Mouse (Mus musculus) kidney, embryonic 16.5 days (tissue): ENCODE measurements around the gene Lmod1. TPM values are rescaled to one million over a fixed set of nuclear protein-coding genes. Genes with fewer than 3 reads are reported as not detected.
A peak's percentile ranks its signal among the peaks of the same experiment; 100 is the strongest.

Experiments
- ATAC-seq: fragments of 200-750 bp; cut with Nextera tagmentation; 2 replicates; pipeline ENCODE4 v1.8.0; 2017; ENCODE audit warnings: moderate TSS enrichment; ENCODE audit not compliant: low FRiP score, low TSS enrichment
- H3K27ac ChIP-seq: fragments of 300-500 bp; sonication (generic); 2 replicates; pipeline ENCODE4 v1.5.1; 2014; ENCODE audit warnings: low read length
- H3K27me3 ChIP-seq: fragments of 300-500 bp; sonication (generic); 2 replicates; pipeline ENCODE4 v1.6.1; 2014; ENCODE audit warnings: low read length, control low read depth, mixed read lengths; ENCODE audit not compliant: insufficient read depth
- H3K36me3 ChIP-seq: fragments of 300-500 bp; sonication (generic); 2 replicates; pipeline ENCODE4 v1.6.1; 2014; ENCODE audit warnings: low read length, control low read depth, mixed read lengths; ENCODE audit not compliant: insufficient read depth
- H3K4me1 ChIP-seq: fragments of 300-500 bp; sonication (generic); 2 replicates; pipeline ENCODE4 v1.6.1; 2014; ENCODE audit warnings: low read length, control low read depth, mixed read lengths; ENCODE audit not compliant: insufficient read depth
- H3K4me2 ChIP-seq: fragments of 300-500 bp; sonication (generic); replicated peaks from 2 replicates; pipeline ENCODE4 v1.6.1; 2014; ENCODE audit warnings: low read depth, low read length
- H3K4me3 ChIP-seq: fragments of 300-500 bp; sonication (generic); 2 replicates; pipeline ENCODE4 v1.5.1; 2014; ENCODE audit warnings: mild to moderate bottlenecking, low read length
- H3K9ac ChIP-seq: fragments of 300-500 bp; sonication (generic); replicated peaks from 2 replicates; pipeline ENCODE4 v1.6.1; 2014; ENCODE audit warnings: low read length
- H3K9me3 ChIP-seq: fragments of 300-500 bp; sonication (generic); 2 replicates; pipeline ENCODE4 v1.6.1; 2016; ENCODE audit warnings: low read length, control low read depth
- WGBS: fragments of 180-500 bp; shearing (Covaris S2); extraction: QIAGEN DNeasy Blood & Tissue Kit; methylation state at CpG from one replicate; pipeline ENCODE4 v1.1.7; 2014; 5-methylcytosine and 5-hydroxymethylcytosine counted together
- polyA plus RNA-seq: library from polyadenylated mRNA; unstranded; fragments of >200 nt; fragmentation: Nextera tagmentation; extraction: Ambion mirVana; gene quantifications from 2 replicates; pipeline ENCODE4 v1.2.1, GENCODE M21; 2015

The Lmod1 gene
- polyA plus RNA-seq, 1 experiment from 2014 or later: 2.9 TPM

GRCm38 (mm10) chr1:135312201-135312600 lies 12.4 kb upstream of the Lmod1 start:
- Histone ChIP-seq H3K27me3 (no peaks in the 10 kb centered on the region), H3K4me3 (peak overlapping the region; percentile 70), H3K4me1 (peaks cover 13% of the 10 kb centered on the region), H3K9ac (peak overlapping the region; percentile 95), H3K9me3 (no peaks in the 10 kb centered on the region), H3K4me2 (peak overlapping the region; percentile 81), H3K27ac (no peak overlapping the region), H3K36me3 (peaks cover 18% of the 10 kb centered on the region)
- no peak for ATAC-seq
- WGBS: 76% methylated on average over 4 of the region's 4 CpGs

- WGBS: under 1% methylated on average over 51 of the region's 51 CpGs
- Histone ChIP-seq H3K4me2 (peak within 1 kb of the TSS; percentile 81), H3K9me3 (no peaks in the 10 kb centered on the region), H3K27me3 (no peaks in the 10 kb centered on the region), H3K9ac (peak within 1 kb of the TSS; percentile 95), H3K4me1 (peaks cover 13% of the 10 kb centered on the region), H3K36me3 (peaks cover 11% of the 10 kb centered on the region), H3K4me3 (peak within 1 kb of the TSS; percentile 70), H3K27ac (peak within 1 kb of the TSS; percentile 82)
- ATAC-seq: peak; percentile 100
Measured at GRCm38 (mm10) chr1:135313284-135314031, 11.1 kb upstream of the Lmod1 start, which contains the start of gene Timm17a. Gene Timm17a, minus strand, starts transcription at chr1:135313778.

GRCm38 (mm10) chr1:135323367-135323901 lies 1.2 kb upstream of the Lmod1 start:
- Histone ChIP-seq H3K36me3 (no peaks in the 10 kb centered on the region), H3K27ac (no peak overlapping the region)
- WGBS: 64% methylated on average over 7 of the region's 7 CpGs

GRCm38 (mm10) chr1:135325934-135326333 lies 1.3 kb downstream of the Lmod1 start:
- no peaks in the 10 kb centered on the region for H3K36me3 ChIP-seq
- H3K9ac ChIP-seq: no peak overlapping the region
- H3K4me3 ChIP-seq: no peak overlapping the region
- no peak overlapping the region for H3K4me2 ChIP-seq
- 74% methylated on average over 2 of the region's 2 CpGs for WGBS
- no peak overlapping the region for H3K27ac ChIP-seq
- no peaks in the 10 kb centered on the region for H3K27me3 ChIP-seq
- no peaks in the 10 kb centered on the region for H3K9me3 ChIP-seq
- no peak for ATAC-seq
- peaks cover 12% of the 10 kb centered on the region for H3K4me1 ChIP-seq

More at GRCm38 (mm10) chr1:135323367-135323901, 1.2 kb upstream of the Lmod1 start:
- H3K4me1 ChIP-seq: peaks cover 12% of the 10 kb centered on the region
- ATAC-seq: no peak
- no peaks in the 10 kb centered on the region for H3K9me3 ChIP-seq
- H3K9ac ChIP-seq: no peak overlapping the region
- no peaks in the 10 kb centered on the region for H3K27me3 ChIP-seq
- H3K4me3 ChIP-seq: no peak overlapping the region
- no peak overlapping the region for H3K4me2 ChIP-seq

GRCm38 (mm10) chr1:135328368-135328767 lies 3.8 kb downstream of the Lmod1 start:
- no peak overlapping the region for H3K27ac ChIP-seq
- no peak for ATAC-seq
- H3K9me3 ChIP-seq: no peaks in the 10 kb centered on the region
- H3K4me1 ChIP-seq: peaks cover 12% of the 10 kb centered on the region
- no peaks in the 10 kb centered on the region for H3K27me3 ChIP-seq
- H3K4me3 ChIP-seq: no peak overlapping the region
- no peak overlapping the region for H3K9ac ChIP-seq
- no peaks in the 10 kb centered on the region for H3K36me3 ChIP-seq
- H3K4me2 ChIP-seq: no peak overlapping the region
- 42% methylated on average over 5 of the region's 5 CpGs for WGBS

- H3K9ac ChIP-seq: no peak overlapping the region
- no peak overlapping the region for H3K4me2 ChIP-seq
- 78% methylated on average over 6 of the region's 6 CpGs for WGBS
- no peak for ATAC-seq
- H3K4me1 ChIP-seq: no peaks in the 10 kb centered on the region
- H3K27me3 ChIP-seq: no peaks in the 10 kb centered on the region
- no peaks in the 10 kb centered on the region for H3K9me3 ChIP-seq
- H3K27ac ChIP-seq: no peak overlapping the region
- H3K36me3 ChIP-seq: no peaks in the 10 kb centered on the region
- no peak overlapping the region for H3K4me3 ChIP-seq
Measured at GRCm38 (mm10) chr1:135330578-135330977, 6.0 kb downstream of the Lmod1 start.

GRCm38 (mm10) chr1:135341947-135342346 lies 17.3 kb downstream of the Lmod1 start:
- WGBS: 29% methylated on average over 8 of the region's 8 CpGs
- ATAC-seq: no peak
- Histone ChIP-seq H3K4me3 (no peak overlapping the region), H3K4me1 (0 out of 2 replicates have a peak, but pooled peaks cover 6% of the 10 kb centered on the region), H3K9me3 (no peaks in the 10 kb centered on the region), H3K4me2 (no peak overlapping the region), H3K27me3 (no peaks in the 10 kb centered on the region), H3K36me3 (no peaks in the 10 kb centered on the region), H3K9ac (no peak overlapping the region), H3K27ac (no peak overlapping the region)

GRCm38 (mm10) chr1:135344026-135344425 lies 19.4 kb downstream of the Lmod1 start:
- Histone ChIP-seq H3K4me3 (no peak overlapping the region), H3K9ac (no peak overlapping the region), H3K9me3 (no peaks in the 10 kb centered on the region), H3K27ac (no peak overlapping the region), H3K4me1 (0 out of 2 replicates have a peak, but pooled peaks cover 10% of the 10 kb centered on the region), H3K36me3 (no peaks in the 10 kb centered on the region), H3K4me2 (no peak overlapping the region), H3K27me3 (no peaks in the 10 kb centered on the region)
- no peak for ATAC-seq
- 38% methylated on average over 4 of the region's 4 CpGs for WGBS

- H3K4me3 ChIP-seq: no peak overlapping the region
- no peak overlapping the region for H3K27ac ChIP-seq
- WGBS: 62% methylated on average over 3 of the region's 3 CpGs
- no peaks in the 10 kb centered on the region for H3K9me3 ChIP-seq
- no peaks in the 10 kb centered on the region for H3K27me3 ChIP-seq
- 0 out of 2 replicates have a peak, but pooled peaks cover 7% of the 10 kb centered on the region for H3K4me1 ChIP-seq
- no peaks in the 10 kb centered on the region for H3K36me3 ChIP-seq
- ATAC-seq: no peak
- H3K4me2 ChIP-seq: no peak overlapping the region
- no peak overlapping the region for H3K9ac ChIP-seq
Measured at GRCm38 (mm10) chr1:135346891-135347290, 22.3 kb downstream of the Lmod1 start.
